ENCODE assay signal across 8 mouse cellular contexts in genomic region chr11:77100137-77100937, GRCm38 (mm10). TPM values are rescaled to one million over a fixed set of nuclear protein-coding genes. Genes with fewer than 3 reads are reported as not detected.
A peak's percentile ranks its signal among the peaks of the same experiment; 100 is the strongest.
DNase-seq lines count a peak whose midpoint lies in the region; ATAC-seq and TF ChIP-seq lines count a peak whose summit lies in the region.

No protein-coding gene starts in this region.

- 14% methylated on average over 10 of the region's 10 CpGs for WGBS in embryonic facial prominence, embryonic 11.5 days
- WGBS in heart, embryonic 13.5 days: 12% methylated on average over 10 of the region's 10 CpGs

- no peaks in the 10 kb centered on the region for H3K4me1 ChIP-seq in embryonic facial prominence, embryonic 11.5 days (ENCODE audit: control insufficient read depth, insufficient read depth, low read length)
- H3K4me1 ChIP-seq in heart, embryonic 13.5 days: peaks cover 17% of the 10 kb centered on the region

- peak; percentile 78 for DNase-seq in adrenal gland, postnatal 25 days
- DNase-seq in embryonic facial prominence, embryonic 11.5 days (ENCODE audit: low spot score): peak; percentile 86
- DNase-seq in layer of hippocampus, adult 2 months (ENCODE audit: low spot score in 2 of 2): peak; percentile 43 to 83
- peak; percentile 78 for DNase-seq in lung, postnatal 25 days (ENCODE audit: low spot score)
- DNase-seq in retina, postnatal 1 day: peak; percentile 84
- peak; percentile 37 to 66 for DNase-seq in urinary bladder, adult 18-20 months (ENCODE audit: low spot score in 2 of 2)

- peak; percentile 47 for ATAC-seq in CD4-positive, CD25-positive, alpha-beta regulatory T cell, adult 4 months
- no peak for ATAC-seq in embryonic facial prominence, embryonic 11.5 days (replicated peaks; ENCODE audit: insufficient number of reproducible peaks, low FRiP score, low TSS enrichment, low read depth)
- ATAC-seq in heart, embryonic 13.5 days (ENCODE audit: extremely low read depth, insufficient number of reproducible peaks, low FRiP score, low TSS enrichment): no peak

- no peak overlapping the region for H3K4me2 ChIP-seq in embryonic facial prominence, embryonic 11.5 days (ENCODE audit: low read depth, low read length)
- H3K4me2 ChIP-seq in heart, embryonic 13.5 days: peak overlapping the region; percentile 25; the same call in 1 of the 2 replicates

- no peaks in the 10 kb centered on the region for H3K9me3 ChIP-seq in embryonic facial prominence, embryonic 11.5 days (replicated peaks; ENCODE audit: control insufficient read depth, low read length)
- no peaks in the 10 kb centered on the region for H3K9me3 ChIP-seq in heart, embryonic 13.5 days

- H3K27ac ChIP-seq in embryonic facial prominence, embryonic 11.5 days (replicated peaks; ENCODE audit: low read depth, low read length): no peak overlapping the region
- H3K27ac ChIP-seq in heart, embryonic 13.5 days (replicated peaks): no peak overlapping the region
- H3K27ac ChIP-seq in layer of hippocampus, adult 2 months: no peak overlapping the region

- H3K36me3 ChIP-seq in embryonic facial prominence, embryonic 11.5 days (replicated peaks; ENCODE audit: control insufficient read depth, insufficient read depth, low read depth, low read length): no peaks in the 10 kb centered on the region
- H3K36me3 ChIP-seq in heart, embryonic 13.5 days: no peaks in the 10 kb centered on the region

- peak; percentile 96 for TF ChIP-seq CTCF in layer of hippocampus, adult 2 months (conservative IDR thresholded peaks at IDR 0.05)

- H3K4me3 ChIP-seq in embryonic facial prominence, embryonic 11.5 days (ENCODE audit: low read depth, low read length): no peak overlapping the region
- H3K4me3 ChIP-seq in heart, embryonic 13.5 days: no peak overlapping the region
- H3K4me3 ChIP-seq in layer of hippocampus, adult 2 months: peak overlapping the region; percentile 38; the same call in 1 of the 2 replicates

- H3K9ac ChIP-seq in embryonic facial prominence, embryonic 11.5 days (replicated peaks; ENCODE audit: low read length): no peak overlapping the region
- H3K9ac ChIP-seq in heart, embryonic 13.5 days: no peak overlapping the region

- H3K27me3 ChIP-seq in embryonic facial prominence, embryonic 11.5 days (ENCODE audit: control insufficient read depth, insufficient read depth, low read length): no peaks in the 10 kb centered on the region
- peaks cover 13% of the 10 kb centered on the region; the same call in 1 of the 2 replicates for H3K27me3 ChIP-seq in heart, embryonic 13.5 days (replicated peaks)

RNA-seq across cellular contexts. Expression of gene Nsrp1, which starts 22.1 kb away (rescaled TPM):
- 10 to 100 TPM; 53.0 to 83.1 TPM for polyA plus RNA-seq in CD4-positive, CD25-positive, alpha-beta regulatory T cell, adult 4 months (2017; shearing (Covaris generic))
- total RNA-seq in adrenal gland, postnatal 25 days (2021): 27.9 and 28.7 TPM in 2 replicates
- polyA plus RNA-seq in embryonic facial prominence, embryonic 11.5 days (2014; fragmentation: Nextera tagmentation; extraction: Ambion mirVana): 59.8 and 63.1 TPM in 2 replicates
- 44.7 and 49.4 TPM in 2 replicates for polyA plus RNA-seq in heart, embryonic 13.5 days (2015; fragmentation: Nextera tagmentation; extraction: Ambion mirVana)
- 10 to 100 TPM; 18.1 to 20.1 TPM for total RNA-seq in layer of hippocampus, adult 2 months (2021)
